Mouse (Mus musculus) lung, adult 2 months (tissue): ENCODE data around the gene Cdc42ep5.

Experiments used
- CTCF ChIP-seq: fragments of 200-500 bp; IDR thresholded peaks from 2 replicates; pipeline ENCODE4 v1.5.1; 2011; ENCODE audit warnings: mild to moderate bottlenecking, low read length, control low read depth; ENCODE audit not compliant: insufficient read depth
- POLR2A ChIP-seq: fragments of 200-500 bp; IDR thresholded peaks from 2 replicates; pipeline ENCODE4 v1.6.1; 2011; ENCODE audit warnings: low read depth, mild to moderate bottlenecking, control low read depth, low read length, borderline replicate concordance; ENCODE audit errors: extremely low read depth

- no peak for TF ChIP-seq CTCF
- no peak for TF ChIP-seq POLR2A
These were observed 40.9 kb downstream of the Cdc42ep5 start for GRCm38 (mm10) chr7:4123732-4124131.
